Mouse (Mus musculus): Measurements from ENCODE around the gene Capza1. TPM values are rescaled to one million over a fixed set of nuclear protein-coding genes. Genes with fewer than 3 reads are reported as not detected.

Gene Capza1
- polyA plus RNA-seq, 1 experiment, result 18.9 TPM

DNA sequence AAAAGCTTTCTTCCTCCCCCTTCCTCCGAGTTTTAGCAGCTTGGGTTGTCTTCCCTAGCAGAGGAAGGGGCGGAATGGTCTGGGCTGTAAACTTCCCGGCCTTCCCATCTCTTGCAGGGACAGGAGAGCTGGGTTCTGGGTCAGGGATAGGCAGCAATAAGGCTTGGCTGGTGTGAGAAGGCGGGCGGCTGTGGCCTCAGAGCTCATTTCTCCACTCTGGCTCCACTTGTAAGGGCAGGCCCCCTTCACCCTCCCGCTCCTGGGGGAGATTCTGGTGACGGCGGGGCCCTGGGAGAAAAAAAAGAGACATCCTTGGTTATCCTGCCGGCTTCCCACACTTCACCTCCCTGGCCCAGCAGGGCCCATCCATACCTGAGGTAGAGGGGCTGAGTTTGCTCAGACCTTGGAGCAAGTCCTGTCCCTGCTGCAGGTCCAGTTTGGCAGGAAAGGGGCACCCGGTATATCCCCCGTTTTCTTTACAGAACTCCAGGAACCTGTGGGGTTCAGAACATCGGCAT, 69.3 kb downstream of the Capza1 start:
- Histone ChIP-seq H3K27me3 (ENCODE audit: control insufficient read depth, insufficient read depth, low read length) (no peaks in the 10 kb centered on the region), H3K4me1 (ENCODE audit: control insufficient read depth, insufficient read depth, insufficient read length, low read length) (peaks cover 53% of the 10 kb centered on the region), H3K27ac (ENCODE audit: insufficient read depth, low read depth, low read length) (peak overlapping the region; percentile 99), H3K36me3 (ENCODE audit: control insufficient read depth, insufficient read depth, low read length) (peaks cover 54% of the 10 kb centered on the region), H3K4me3 (ENCODE audit: low read depth, low read length) (no peak overlapping the region)
- TF ChIP-seq POLR2A (IDR thresholded peaks at IDR 0.05; ENCODE audit: low read depth, low read length) (no peak), CTCF (IDR thresholded peaks at IDR 0.05; ENCODE audit: extremely low read depth, insufficient read length, insufficient replicate concordance, low read depth, low read length) (no peak)
- 73% methylated on average over 12 of the region's 12 CpGs for WGBS

DNA sequence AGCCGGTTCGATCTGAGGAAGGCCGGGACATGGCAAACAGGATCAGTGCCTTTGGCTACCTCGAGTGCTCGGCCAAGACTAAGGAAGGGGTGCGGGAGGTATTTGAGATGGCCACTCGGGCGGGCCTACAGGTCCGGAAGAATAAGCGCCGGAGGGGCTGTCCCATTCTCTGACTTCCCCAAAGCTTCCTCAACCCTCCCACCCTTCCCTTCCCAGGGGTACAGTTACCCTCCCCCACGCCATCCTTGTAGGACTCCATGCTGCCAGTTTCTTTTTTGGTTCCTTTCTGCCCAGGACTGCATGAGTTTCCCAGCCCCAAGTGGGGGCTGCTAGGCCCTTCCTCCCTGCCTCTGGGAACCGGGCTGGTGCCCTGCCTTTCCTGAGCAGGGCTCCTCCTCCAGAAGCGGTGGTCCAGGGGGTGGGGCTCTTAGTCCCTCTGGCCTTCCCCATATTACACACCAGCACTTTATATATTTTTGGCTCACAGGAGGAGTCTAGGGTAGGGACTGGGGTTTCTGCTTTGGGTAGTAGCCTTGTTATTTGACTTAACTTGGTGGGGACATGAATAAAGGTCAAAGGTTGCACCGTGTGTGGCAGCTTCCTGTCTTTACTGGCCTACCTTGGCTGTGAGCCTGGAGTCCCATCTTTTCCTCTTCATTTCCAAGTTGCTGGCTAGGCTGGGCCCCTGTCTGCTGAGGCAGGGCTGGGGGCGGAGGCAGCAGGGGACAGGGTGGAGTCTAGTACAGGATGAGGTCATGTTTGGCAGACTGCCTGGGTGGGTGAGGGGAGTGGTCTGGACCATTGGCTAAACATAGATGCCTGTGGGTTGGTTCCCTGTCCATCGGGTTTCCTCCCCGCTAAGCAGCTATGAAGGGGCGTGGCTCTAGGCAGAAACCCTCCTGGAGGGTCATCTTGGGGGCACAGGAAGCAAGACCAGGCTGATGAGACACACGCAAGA, 70.2 kb downstream of the Capza1 start:
- H3K27me3 ChIP-seq (ENCODE audit: control insufficient read depth, insufficient read depth, low read length), result no peaks in the 10 kb centered on the region
- TF ChIP-seq CTCF (IDR thresholded peaks at IDR 0.05; ENCODE audit: extremely low read depth, insufficient read length, insufficient replicate concordance, low read depth, low read length) (no peak), POLR2A (IDR thresholded peaks at IDR 0.05; ENCODE audit: low read depth, low read length) (no peak)
- H3K4me1 ChIP-seq (ENCODE audit: control insufficient read depth, insufficient read depth, insufficient read length, low read length), result peaks cover 56% of the 10 kb centered on the region
- WGBS, result 48% methylated on average over 20 of the region's 20 CpGs
- peak overlapping the region; percentile 4; the same call in 1 of the 2 replicates for H3K4me3 ChIP-seq (ENCODE audit: low read depth, low read length)
- H3K27ac ChIP-seq (ENCODE audit: insufficient read depth, low read depth, low read length), result peak overlapping the region; percentile 99
- H3K36me3 ChIP-seq (ENCODE audit: control insufficient read depth, insufficient read depth, low read length), result peaks cover 46% of the 10 kb centered on the region

DNA sequence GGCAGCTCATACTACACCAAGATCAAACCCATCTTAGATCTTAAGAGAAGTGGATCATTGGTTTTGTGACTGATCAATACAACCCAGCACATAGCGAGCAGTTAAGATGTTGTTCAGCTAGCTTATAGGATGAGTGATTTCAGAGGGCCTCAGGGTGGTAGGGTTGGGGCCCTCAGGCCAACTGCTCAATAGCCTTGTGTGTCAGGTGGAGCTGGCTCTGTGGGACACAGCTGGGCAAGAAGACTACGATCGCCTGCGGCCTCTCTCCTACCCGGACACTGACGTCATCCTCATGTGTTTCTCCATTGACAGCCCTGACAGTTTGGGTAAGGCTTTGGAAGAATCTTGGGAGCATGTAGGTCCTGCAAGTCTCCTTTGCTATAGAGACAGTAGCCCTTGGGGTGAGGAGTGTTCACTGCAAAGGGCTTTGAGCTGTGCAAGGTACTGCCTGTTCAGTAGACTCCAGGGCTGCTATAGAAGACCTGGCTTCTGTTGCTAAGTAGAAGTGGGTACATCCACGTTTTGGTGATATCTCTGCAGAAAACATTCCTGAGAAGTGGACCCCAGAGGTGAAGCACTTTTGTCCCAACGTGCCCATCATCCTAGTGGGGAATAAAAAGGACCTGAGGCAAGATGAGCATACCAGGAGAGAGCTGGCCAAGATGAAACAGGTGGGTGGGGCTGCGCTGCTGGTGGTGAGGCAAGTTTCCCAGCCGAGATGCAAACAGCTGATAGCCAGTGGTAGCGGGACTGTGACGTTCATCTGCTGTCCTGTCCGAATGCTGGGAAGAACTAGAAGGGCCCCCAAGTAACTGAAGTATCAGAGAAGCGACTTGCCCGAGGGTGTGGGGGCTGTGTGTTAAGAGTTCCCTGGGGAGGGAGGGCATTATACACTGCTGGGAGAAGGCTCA, 71.7 kb downstream of the Capza1 start:
- TF ChIP-seq CTCF (IDR thresholded peaks at IDR 0.05; ENCODE audit: extremely low read depth, insufficient read length, insufficient replicate concordance, low read depth, low read length), result no peak
- TF ChIP-seq POLR2A (IDR thresholded peaks at IDR 0.05; ENCODE audit: low read depth, low read length), result no peak
- Histone ChIP-seq H3K4me3 (ENCODE audit: low read depth, low read length) (peak overlapping the region; percentile 4; the same call in 1 of the 2 replicates), H3K4me1 (ENCODE audit: control insufficient read depth, insufficient read depth, insufficient read length, low read length) (peaks cover 63% of the 10 kb centered on the region), H3K36me3 (ENCODE audit: control insufficient read depth, insufficient read depth, low read length) (peaks cover 38% of the 10 kb centered on the region), H3K27ac (ENCODE audit: insufficient read depth, low read depth, low read length) (no peak overlapping the region), H3K27me3 (ENCODE audit: control insufficient read depth, insufficient read depth, low read length) (no peaks in the 10 kb centered on the region)
- WGBS, result 55% methylated on average over 15 of the region's 15 CpGs

DNA sequence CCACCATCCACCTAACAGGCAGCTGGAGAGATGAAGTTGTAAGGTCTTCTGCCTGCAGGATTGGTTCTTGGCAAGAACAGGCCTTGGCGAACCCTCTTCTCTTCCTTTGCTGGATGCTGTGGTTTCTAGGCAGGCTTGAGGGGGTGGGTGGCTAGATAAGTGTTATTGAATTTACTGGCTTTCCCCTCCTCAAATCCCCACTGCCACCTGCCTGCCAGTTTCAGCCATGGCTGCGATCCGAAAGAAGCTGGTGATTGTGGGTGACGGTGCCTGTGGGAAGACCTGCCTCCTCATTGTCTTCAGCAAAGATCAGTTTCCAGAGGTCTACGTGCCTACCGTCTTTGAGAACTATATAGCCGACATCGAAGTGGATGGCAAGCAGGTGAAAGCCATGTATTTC, 72.6 kb downstream of the Capza1 start:
- H3K36me3 ChIP-seq (ENCODE audit: control insufficient read depth, insufficient read depth, low read length), result peaks cover 31% of the 10 kb centered on the region
- H3K4me3 ChIP-seq (ENCODE audit: low read depth, low read length), result 0 out of 2 replicates have a peak overlapping the region, but pooled peaks have one; percentile 0
- H3K27me3 ChIP-seq (ENCODE audit: control insufficient read depth, insufficient read depth, low read length), result no peaks in the 10 kb centered on the region
- TF ChIP-seq CTCF (IDR thresholded peaks at IDR 0.05; ENCODE audit: extremely low read depth, insufficient read length, insufficient replicate concordance, low read depth, low read length) (no peak), POLR2A (IDR thresholded peaks at IDR 0.05; ENCODE audit: low read depth, low read length) (no peak)
- WGBS, result 94% methylated on average over 8 of the region's 8 CpGs
- H3K4me1 ChIP-seq (ENCODE audit: control insufficient read depth, insufficient read depth, insufficient read length, low read length), result peaks cover 58% of the 10 kb centered on the region
- H3K27ac ChIP-seq (ENCODE audit: insufficient read depth, low read depth, low read length), result no peak overlapping the region

DNA sequence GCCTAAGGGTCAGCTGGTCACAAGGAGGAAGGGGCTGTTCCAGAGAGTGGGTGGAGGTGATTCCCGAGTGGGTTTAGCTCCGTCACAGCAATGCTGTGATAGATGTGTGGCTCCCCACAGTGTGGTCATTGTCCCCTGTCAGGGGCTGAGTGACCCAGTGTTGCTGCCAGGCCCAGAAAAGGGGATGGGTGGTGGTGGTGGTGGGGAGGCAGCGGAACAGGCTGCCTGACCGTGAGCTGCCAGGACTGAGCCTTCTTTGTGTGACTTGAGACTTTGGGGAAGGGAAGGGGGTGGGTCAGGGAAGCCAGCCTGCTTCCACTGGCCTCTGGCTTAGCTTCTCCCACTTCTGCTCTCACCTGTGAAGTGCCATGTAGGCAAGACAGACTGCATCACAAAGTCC, 73.3 kb downstream of the Capza1 start:
- peak overlapping the region; percentile 90 for H3K27ac ChIP-seq (ENCODE audit: insufficient read depth, low read depth, low read length)
- H3K4me1 ChIP-seq (ENCODE audit: control insufficient read depth, insufficient read depth, insufficient read length, low read length), result peaks cover 60% of the 10 kb centered on the region
- TF ChIP-seq CTCF (IDR thresholded peaks at IDR 0.05; ENCODE audit: extremely low read depth, insufficient read length, insufficient replicate concordance, low read depth, low read length), result no peak
- no peak for TF ChIP-seq POLR2A (IDR thresholded peaks at IDR 0.05; ENCODE audit: low read depth, low read length)
- peak overlapping the region; percentile 95 for H3K4me3 ChIP-seq (ENCODE audit: low read depth, low read length)
- no peaks in the 10 kb centered on the region for H3K27me3 ChIP-seq (ENCODE audit: control insufficient read depth, insufficient read depth, low read length)
- peaks cover 29% of the 10 kb centered on the region for H3K36me3 ChIP-seq (ENCODE audit: control insufficient read depth, insufficient read depth, low read length)
- 51% methylated on average over 4 of the region's 4 CpGs for WGBS

DNA sequence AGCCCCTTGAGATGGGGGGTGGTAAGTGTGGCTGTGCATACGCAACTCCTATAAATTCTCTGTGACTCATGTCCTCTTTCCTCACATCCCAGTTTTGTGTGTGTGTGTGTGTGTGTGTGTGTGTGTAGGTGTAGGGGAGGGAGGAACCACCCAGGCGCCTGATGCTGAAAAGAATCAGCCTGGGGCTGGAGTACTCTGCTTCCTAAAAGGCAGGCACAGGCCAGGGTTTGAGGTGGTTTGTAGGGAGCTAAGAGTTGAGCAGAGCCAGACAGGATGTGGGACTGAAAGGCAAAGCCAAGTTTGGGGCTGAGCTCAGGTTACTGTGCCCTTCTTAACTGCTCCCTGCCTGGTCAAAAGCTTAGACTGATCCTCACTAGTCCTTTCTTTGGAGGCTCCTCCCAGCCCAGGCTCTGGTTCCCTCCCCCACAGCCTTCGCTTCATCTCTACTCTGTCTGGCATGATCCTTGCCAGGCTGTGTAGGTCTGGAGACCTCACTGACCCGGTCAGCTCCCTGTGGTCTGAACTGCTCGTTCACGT, 73.8 kb downstream of the Capza1 start:
- peak overlapping the region; percentile 90 for H3K27ac ChIP-seq (ENCODE audit: insufficient read depth, low read depth, low read length)
- peaks cover 59% of the 10 kb centered on the region for H3K4me1 ChIP-seq (ENCODE audit: control insufficient read depth, insufficient read depth, insufficient read length, low read length)
- no peaks in the 10 kb centered on the region for H3K27me3 ChIP-seq (ENCODE audit: control insufficient read depth, insufficient read depth, low read length)
- 62% methylated on average over 6 of the region's 6 CpGs for WGBS
- H3K4me3 ChIP-seq (ENCODE audit: low read depth, low read length), result peak overlapping the region; percentile 95
- H3K36me3 ChIP-seq (ENCODE audit: control insufficient read depth, insufficient read depth, low read length), result peaks cover 26% of the 10 kb centered on the region
- no peak; the same call in none of the 2 replicates for TF ChIP-seq POLR2A (IDR thresholded peaks at IDR 0.05; ENCODE audit: low read depth, low read length)
- no peak for TF ChIP-seq CTCF (IDR thresholded peaks at IDR 0.05; ENCODE audit: extremely low read depth, insufficient read length, insufficient replicate concordance, low read depth, low read length)
